Mouse (Mus musculus) embryonic facial prominence, embryonic 10.5 days (tissue): Measurements from ENCODE around the gene Srbd1. TPM values are rescaled to one million over a fixed set of nuclear protein-coding genes. Genes with fewer than 3 reads are reported as not detected.

Source experiments
- DNase-seq: peaks from one replicate; pipeline ENCODE4 v3.0.0-alpha.2; 2017; ENCODE audit warnings: low spot score
- H3K27ac ChIP-seq: fragments of 300-500 bp; sonication (generic); replicated peaks from 2 replicates; pipeline ENCODE4 v1.5.1; 2016; ENCODE audit warnings: mild to moderate bottlenecking
- H3K27me3 ChIP-seq: fragments of 300-500 bp; sonication (generic); replicated peaks from 2 replicates; pipeline ENCODE4 v1.6.1; 2016; ENCODE audit warnings: low read depth, mild to moderate bottlenecking; ENCODE audit not compliant: poor library complexity, severe bottlenecking
- H3K36me3 ChIP-seq: fragments of 300-500 bp; sonication (generic); replicated peaks from 2 replicates; pipeline ENCODE4 v1.6.1; 2016; ENCODE audit warnings: mild to moderate bottlenecking, moderate library complexity
- H3K4me1 ChIP-seq: fragments of 300-500 bp; sonication (generic); 2 replicates; pipeline ENCODE4 v1.6.1; 2016
- H3K4me3 ChIP-seq: fragments of 300-500 bp; sonication (generic); 2 replicates; pipeline ENCODE4 v1.5.1; 2016; ENCODE audit warnings: mild to moderate bottlenecking, moderate library complexity
- H3K9me3 ChIP-seq: fragments of 300-500 bp; sonication (generic); 2 replicates; pipeline ENCODE4 v1.6.1; 2016; ENCODE audit warnings: mild to moderate bottlenecking
- WGBS: fragments of 180-500 bp; shearing (Covaris S2); methylation state at CpG from one replicate; pipeline ENCODE4 v1.1.7; 2016; 5-methylcytosine and 5-hydroxymethylcytosine counted together
- polyA plus RNA-seq: library from polyadenylated mRNA; unstranded; fragments of >200 nt; fragmentation: Nextera tagmentation; extraction: Ambion mirVana; gene quantifications from 2 replicates; pipeline ENCODE4 v1.2.1, GENCODE M21; 2016

Srbd1 gene
- polyA plus RNA-seq, 1 experiment from 2014 or later, result 24.5 TPM

- no peaks in the 10 kb centered on the region for H3K27me3 ChIP-seq
- H3K27ac ChIP-seq, result no peak overlapping the region
- WGBS, result 88% methylated on average over 3 of the region's 3 CpGs
- no peak for DNase-seq
- H3K9me3 ChIP-seq, result 0 out of 2 replicates have a peak, but pooled peaks cover under 1% of the 10 kb centered on the region
- H3K4me1 ChIP-seq, result peaks cover 14% of the 10 kb centered on the region
- peaks cover 4% of the 10 kb centered on the region for H3K36me3 ChIP-seq
- H3K4me3 ChIP-seq, result no peak overlapping the region
Measured at GRCm38 (mm10) chr17:86024589-86024988, 120.4 kb downstream of the Srbd1 start.

GRCm38 (mm10) chr17:86022366-86022765 lies 122.6 kb downstream of the Srbd1 start:
- 71% methylated on average over 4 of the region's 4 CpGs for WGBS
- no peak overlapping the region for H3K4me3 ChIP-seq

GRCm38 (mm10) chr17:86021815-86022214 lies 123.2 kb downstream of the Srbd1 start:
- no peak overlapping the region for H3K27ac ChIP-seq
- no peaks in the 10 kb centered on the region for H3K27me3 ChIP-seq
- H3K4me3 ChIP-seq, result no peak overlapping the region
- peaks cover 11% of the 10 kb centered on the region; the same call in 1 of the 2 replicates for H3K9me3 ChIP-seq
- peaks cover 11% of the 10 kb centered on the region for H3K4me1 ChIP-seq
- 87% methylated on average over 1 of the region's 1 CpGs for WGBS
- DNase-seq, result no peak
- peaks cover 5% of the 10 kb centered on the region for H3K36me3 ChIP-seq

More at GRCm38 (mm10) chr17:86022366-86022765, 122.6 kb downstream of the Srbd1 start:
- Histone ChIP-seq H3K27ac (no peak overlapping the region), H3K9me3 (peaks cover 11% of the 10 kb centered on the region; the same call in 1 of the 2 replicates), H3K27me3 (no peaks in the 10 kb centered on the region), H3K36me3 (peaks cover 5% of the 10 kb centered on the region), H3K4me1 (peaks cover 11% of the 10 kb centered on the region)
- DNase-seq, result no peak

- Histone ChIP-seq H3K27me3 (no peaks in the 10 kb centered on the region), H3K27ac (no peak overlapping the region), H3K4me1 (peaks cover 11% of the 10 kb centered on the region), H3K36me3 (peaks cover 5% of the 10 kb centered on the region), H3K9me3 (peaks cover 11% of the 10 kb centered on the region; the same call in 1 of the 2 replicates), H3K4me3 (no peak overlapping the region)
- WGBS, result 93% methylated on average over 5 of the region's 5 CpGs
- no peak for DNase-seq
Measured at GRCm38 (mm10) chr17:86021231-86021630, 123.7 kb downstream of the Srbd1 start.

GRCm38 (mm10) chr17:86019793-86020192 lies 125.2 kb downstream of the Srbd1 start:
- WGBS, result 91% methylated on average over 1 of the region's 1 CpGs
- H3K9me3 ChIP-seq, result peaks cover 11% of the 10 kb centered on the region; the same call in 1 of the 2 replicates
- H3K4me1 ChIP-seq, result peaks cover 12% of the 10 kb centered on the region
- no peak overlapping the region for H3K27ac ChIP-seq
- peaks cover 5% of the 10 kb centered on the region for H3K36me3 ChIP-seq
- H3K27me3 ChIP-seq, result no peaks in the 10 kb centered on the region
- no peak for DNase-seq
- no peak overlapping the region for H3K4me3 ChIP-seq

- H3K4me1 ChIP-seq, result peaks cover 14% of the 10 kb centered on the region
Measured at GRCm38 (mm10) chr17:86014246-86014645, 130.7 kb downstream of the Srbd1 start.

GRCm38 (mm10) chr17:86012576-86012975 lies 132.4 kb downstream of the Srbd1 start:
- Histone ChIP-seq H3K27ac (no peak overlapping the region), H3K36me3 (no peaks in the 10 kb centered on the region), H3K4me1 (peaks cover 26% of the 10 kb centered on the region), H3K9me3 (peaks cover 5% of the 10 kb centered on the region; the same call in 1 of the 2 replicates), H3K27me3 (no peaks in the 10 kb centered on the region), H3K4me3 (no peak overlapping the region)
- DNase-seq, result no peak
- 76% methylated on average over 1 of the region's 1 CpGs for WGBS

More at GRCm38 (mm10) chr17:86014246-86014645, 130.7 kb downstream of the Srbd1 start:
- Histone ChIP-seq H3K36me3 (no peaks in the 10 kb centered on the region), H3K27me3 (no peaks in the 10 kb centered on the region), H3K4me3 (no peak overlapping the region), H3K27ac (no peak overlapping the region), H3K9me3 (peaks cover 13% of the 10 kb centered on the region; the same call in 1 of the 2 replicates)
- 85% methylated on average over 4 of the region's 4 CpGs for WGBS
- DNase-seq, result no peak

GRCm38 (mm10) chr17:86011849-86012248 lies 133.1 kb downstream of the Srbd1 start:
- H3K36me3 ChIP-seq, result no peaks in the 10 kb centered on the region
- 93% methylated on average over 3 of the region's 3 CpGs for WGBS
- no peak overlapping the region for H3K4me3 ChIP-seq
- H3K9me3 ChIP-seq, result peaks cover 5% of the 10 kb centered on the region; the same call in 1 of the 2 replicates
- no peak overlapping the region for H3K27ac ChIP-seq
- no peaks in the 10 kb centered on the region for H3K27me3 ChIP-seq
- H3K4me1 ChIP-seq, result peaks cover 26% of the 10 kb centered on the region
- no peak for DNase-seq

- 62% methylated on average over 10 of the region's 10 CpGs for WGBS
- Histone ChIP-seq H3K4me3 (no peak overlapping the region), H3K4me1 (peaks cover 15% of the 10 kb centered on the region), H3K9me3 (peaks cover 5% of the 10 kb centered on the region; the same call in 1 of the 2 replicates), H3K27ac (peak overlapping the region; percentile 63; the same call in 1 of the 2 replicates), H3K27me3 (no peaks in the 10 kb centered on the region), H3K36me3 (no peaks in the 10 kb centered on the region)
- DNase-seq, result no peak
Measured at GRCm38 (mm10) chr17:86008401-86008800, 136.6 kb downstream of the Srbd1 start.

- Histone ChIP-seq H3K27ac (no peak overlapping the region), H3K4me1 (no peaks in the 10 kb centered on the region), H3K9me3 (no peaks in the 10 kb centered on the region), H3K4me3 (no peak overlapping the region), H3K36me3 (peaks cover 45% of the 10 kb centered on the region), H3K27me3 (no peaks in the 10 kb centered on the region)
- WGBS, result 94% methylated on average over 6 of the region's 6 CpGs
- DNase-seq, result no peak
Measured at GRCm38 (mm10) chr17:86002113-86002512, 142.9 kb downstream of the Srbd1 start.

GRCm38 (mm10) chr17:86001667-86002066 lies 143.3 kb downstream of the Srbd1 start:
- DNase-seq, result no peak
- no peak overlapping the region for H3K4me3 ChIP-seq

GRCm38 (mm10) chr17:85995727-85996126 lies 149.2 kb downstream of the Srbd1 start:
- Histone ChIP-seq H3K27ac (no peak overlapping the region), H3K4me1 (peaks cover 12% of the 10 kb centered on the region), H3K36me3 (peaks cover 49% of the 10 kb centered on the region), H3K27me3 (no peaks in the 10 kb centered on the region), H3K4me3 (no peak overlapping the region), H3K9me3 (no peaks in the 10 kb centered on the region)
- no peak for DNase-seq
- 91% methylated on average over 2 of the region's 2 CpGs for WGBS

More at GRCm38 (mm10) chr17:86001667-86002066, 143.3 kb downstream of the Srbd1 start:
- Histone ChIP-seq H3K4me1 (no peaks in the 10 kb centered on the region), H3K27ac (no peak overlapping the region), H3K9me3 (no peaks in the 10 kb centered on the region), H3K36me3 (peaks cover 50% of the 10 kb centered on the region), H3K27me3 (no peaks in the 10 kb centered on the region)
- WGBS, result 91% methylated on average over 5 of the region's 5 CpGs

- WGBS, result 85% methylated on average over 4 of the region's 4 CpGs
- H3K4me3 ChIP-seq, result no peak overlapping the region
- no peak overlapping the region for H3K27ac ChIP-seq
- H3K9me3 ChIP-seq, result no peaks in the 10 kb centered on the region
- peaks cover 44% of the 10 kb centered on the region for H3K36me3 ChIP-seq
- peaks cover 18% of the 10 kb centered on the region for H3K4me1 ChIP-seq
- no peak for DNase-seq
- no peaks in the 10 kb centered on the region for H3K27me3 ChIP-seq
Measured at GRCm38 (mm10) chr17:85995086-85995485, 149.9 kb downstream of the Srbd1 start.
